Mouse (Mus musculus): Measurements from ENCODE around the gene Trim65.

The Trim65 gene

GRCm38 (mm10) chr11:116089545-116089944 is 41.4 kb downstream of the Trim65 start:
- TF ChIP-seq GATA4 (IDR thresholded peaks at IDR 0.05; ENCODE audit: insufficient replicate concordance, low read length), result no peak

- TF ChIP-seq GATA4 (IDR thresholded peaks at IDR 0.05; ENCODE audit: insufficient replicate concordance, low read length), result peak; percentile 4; the same call in 1 of the 2 replicates
Measured at GRCm38 (mm10) chr11:116088741-116089394, 42.1 kb downstream of the Trim65 start.

- TF ChIP-seq GATA4 (IDR thresholded peaks at IDR 0.05; ENCODE audit: insufficient replicate concordance, low read length), result peak; percentile 34; the same call in 1 of the 2 replicates
Measured at GRCm38 (mm10) chr11:116088188-116088587, 42.7 kb downstream of the Trim65 start.

GRCm38 (mm10) chr11:116087194-116088130 is 43.5 kb downstream of the Trim65 start:
- TF ChIP-seq GATA4 (IDR thresholded peaks at IDR 0.05; ENCODE audit: insufficient replicate concordance, low read length), result no peak

- no peak for TF ChIP-seq GATA4 (IDR thresholded peaks at IDR 0.05; ENCODE audit: insufficient replicate concordance, low read length)
Measured at GRCm38 (mm10) chr11:116086258-116087193, 44.4 kb downstream of the Trim65 start, which contains the start of gene Wbp2. TSS of gene Wbp2 (minus strand) at chr11:116086995.

- TF ChIP-seq GATA4 (IDR thresholded peaks at IDR 0.05; ENCODE audit: insufficient replicate concordance, low read length), result no peak
Measured at GRCm38 (mm10) chr11:116084166-116084565, 46.8 kb downstream of the Trim65 start.

- no peak for TF ChIP-seq GATA4 (IDR thresholded peaks at IDR 0.05; ENCODE audit: insufficient replicate concordance, low read length)
Measured at GRCm38 (mm10) chr11:116083096-116083672, 47.7 kb downstream of the Trim65 start.

- TF ChIP-seq GATA4 (IDR thresholded peaks at IDR 0.05; ENCODE audit: insufficient replicate concordance, low read length), result no peak
Measured at GRCm38 (mm10) chr11:116081081-116081480, 49.8 kb downstream of the Trim65 start.

- TF ChIP-seq GATA4 (IDR thresholded peaks at IDR 0.05; ENCODE audit: insufficient replicate concordance, low read length), result no peak
Measured at GRCm38 (mm10) chr11:116079511-116079910, 51.4 kb downstream of the Trim65 start.

GRCm38 (mm10) chr11:116078676-116079320 is 52.1 kb downstream of the Trim65 start:
- TF ChIP-seq GATA4 (IDR thresholded peaks at IDR 0.05; ENCODE audit: insufficient replicate concordance, low read length), result no peak

GRCm38 (mm10) chr11:116078221-116078620 is 52.7 kb downstream of the Trim65 start:
- TF ChIP-seq GATA4 (IDR thresholded peaks at IDR 0.05; ENCODE audit: insufficient replicate concordance, low read length), result no peak

GRCm38 (mm10) chr11:116077446-116078204 is 53.3 kb downstream of the Trim65 start, which contains the start of gene Unc13d:
TSS of gene Unc13d (minus strand) at chr11:116077961.
- TF ChIP-seq GATA4 (IDR thresholded peaks at IDR 0.05; ENCODE audit: insufficient replicate concordance, low read length), result no peak; the same call in 1 of the 2 replicates

GRCm38 (mm10) chr11:116076836-116077235 is 54.1 kb downstream of the Trim65 start:
- peak; percentile 74; the same call in 1 of the 2 replicates for TF ChIP-seq GATA4 (IDR thresholded peaks at IDR 0.05; ENCODE audit: insufficient replicate concordance, low read length)
